Mouse (Mus musculus): ENCODE data around the gene Bckdhb.
"Not testable (repeated sequence)": the region's sequence is repeated elsewhere in the genome, so short reads cannot be mapped to it uniquely, and the experiment has no call there.

The Bckdhb gene

GRCm38 (mm10) chr9:84046961-84047360 is 122.0 kb downstream of the Bckdhb start:
- no peak for DNase-seq

GRCm38 (mm10) chr9:84047436-84047835 is 122.5 kb downstream of the Bckdhb start:
- DNase-seq = no peak

- no peak for DNase-seq
Observed at GRCm38 (mm10) chr9:84049142-84049541, 124.2 kb downstream of the Bckdhb start.

GRCm38 (mm10) chr9:84050867-84051635 is 126.1 kb downstream of the Bckdhb start:
- DNase-seq = no peak

GRCm38 (mm10) chr9:84055125-84055807 is 130.3 kb downstream of the Bckdhb start:
- no peak for DNase-seq

- DNase-seq = not testable (repeated sequence)
Observed at GRCm38 (mm10) chr9:84060781-84061180, 135.8 kb downstream of the Bckdhb start.

GRCm38 (mm10) chr9:84063617-84064016 is 138.7 kb downstream of the Bckdhb start:
- no peak for DNase-seq

GRCm38 (mm10) chr9:84064113-84064512 is 139.2 kb downstream of the Bckdhb start:
- DNase-seq = peak; percentile 20

GRCm38 (mm10) chr9:84070247-84070646 is 145.3 kb downstream of the Bckdhb start:
- DNase-seq = no peak

GRCm38 (mm10) chr9:84070740-84071139 is 145.8 kb downstream of the Bckdhb start:
- no peak for DNase-seq

GRCm38 (mm10) chr9:84072534-84072933 is 147.6 kb downstream of the Bckdhb start:
- no peak for DNase-seq

GRCm38 (mm10) chr9:84073237-84073636 is 148.3 kb downstream of the Bckdhb start:
- DNase-seq = no peak

- no peak for DNase-seq
Observed at GRCm38 (mm10) chr9:84083551-84083950, 158.6 kb downstream of the Bckdhb start.

GRCm38 (mm10) chr9:84084686-84085085 is 159.7 kb downstream of the Bckdhb start:
- DNase-seq = no peak

GRCm38 (mm10) chr9:84090316-84091063 is 165.5 kb downstream of the Bckdhb start:
- DNase-seq = no peak

- DNase-seq = no peak
Observed at GRCm38 (mm10) chr9:84092994-84093393, 168.0 kb downstream of the Bckdhb start.

GRCm38 (mm10) chr9:84094111-84094510 is 169.2 kb downstream of the Bckdhb start:
- DNase-seq = peak; percentile 2

- DNase-seq = no peak
Observed at GRCm38 (mm10) chr9:84096484-84097015, 171.6 kb downstream of the Bckdhb start.

- DNase-seq = no peak
Observed at GRCm38 (mm10) chr9:84103344-84103743, 178.4 kb downstream of the Bckdhb start.

- no peak for DNase-seq
Observed at GRCm38 (mm10) chr9:84106438-84106837, 181.5 kb downstream of the Bckdhb start.

GRCm38 (mm10) chr9:84107045-84107813 is 182.3 kb downstream of the Bckdhb start:
- no peak for DNase-seq

GRCm38 (mm10) chr9:84108534-84108933 is 183.6 kb downstream of the Bckdhb start:
- DNase-seq = no peak
